Comparison of ENCODE assay signal across 16 mouse cellular contexts in genomic region chr6:88956725-88957124, GRCm38 (mm10).
"Had no signal": no experiment of that assay in that cellular context is flagged by ENCODE, and none has a peak within 500 bp of the region (broad histone marks: within the 10 kb centered on the region; RNA-seq: fewer than 3 reads in every experiment).

No protein-coding gene starts in this region.

- H3K4me1 ChIP-seq: stomach, embryonic 15.5 days had no signal

- H3K36me3 ChIP-seq: neural tube, embryonic 13.5 days; neural tube, embryonic 15.5 days; stomach, embryonic 15.5 days had no signal

- H3K9ac ChIP-seq: neural tube, embryonic 13.5 days; neural tube, embryonic 15.5 days; stomach, embryonic 15.5 days had no signal

- DNase-seq: retina, postnatal 1 day; right cerebral cortex, adult 18-20 months; right cerebral cortex, postnatal 14 days; right cerebral cortex, postnatal 25 days; right cerebral cortex, postnatal 4 days; spleen, adult 18-20 months; thymus, adult 18-20 months; thymus, adult 2 months; thymus, postnatal 14 days; thymus, postnatal 25 days; thymus, postnatal 36 days; thymus, postnatal 4 days had no signal

- H3K27me3 ChIP-seq: neural tube, embryonic 15.5 days; stomach, embryonic 15.5 days had no signal

- H3K27ac ChIP-seq: neural tube, embryonic 13.5 days; neural tube, embryonic 15.5 days; stomach, embryonic 15.5 days; stomach, postnatal 0 days had no signal

- H3K4me2 ChIP-seq: neural tube, embryonic 13.5 days; neural tube, embryonic 15.5 days; stomach, embryonic 15.5 days had no signal

- H3K9me3 ChIP-seq: neural tube, embryonic 13.5 days; neural tube, embryonic 15.5 days; stomach, embryonic 15.5 days had no signal

- H3K4me3 ChIP-seq: neural tube, embryonic 13.5 days; neural tube, embryonic 15.5 days; stomach, embryonic 15.5 days had no signal
